Mouse (Mus musculus): ENCODE measurements around the gene Tmem184c. TPM values are rescaled to one million over a fixed set of nuclear protein-coding genes. Genes with fewer than 3 reads are reported as not detected.

The Tmem184c gene
- total and polyA plus RNA-seq, 2 experiments from 2014 or later, result 61.9 to 64.0 TPM

- 76% methylated on average over 5 of the region's 5 CpGs for WGBS
- Histone ChIP-seq H3K36me3 (ENCODE audit: insufficient read depth, low read length) (no peaks in the 10 kb centered on the region), H3K4me1 (ENCODE audit: insufficient read depth, low read length) (no peaks in the 10 kb centered on the region), H3K4me3 (ENCODE audit: low read depth, low read length) (no peak overlapping the region), H3K9me3 (ENCODE audit: low read length) (no peaks in the 10 kb centered on the region), H3K4me2 (ENCODE audit: low read depth, low read length, poor library complexity, severe bottlenecking) (no peak overlapping the region), H3K9ac (replicated peaks; ENCODE audit: low read length, poor library complexity, severe bottlenecking) (no peak overlapping the region), H3K27me3 (ENCODE audit: insufficient read depth, low read length) (no peaks in the 10 kb centered on the region), H3K27ac (ENCODE audit: low read depth, low read length) (no peak overlapping the region)
- ATAC-seq (ENCODE audit: low FRiP score) (no peak), DNase-seq (ENCODE audit: low spot score) (no peak)
- no peak for TF ChIP-seq CTCF (IDR thresholded peaks at IDR 0.05)
Observed at GRCm38 (mm10) chr8:77634035-77634434, 23.5 kb upstream of the Tmem184c start.

DNA sequence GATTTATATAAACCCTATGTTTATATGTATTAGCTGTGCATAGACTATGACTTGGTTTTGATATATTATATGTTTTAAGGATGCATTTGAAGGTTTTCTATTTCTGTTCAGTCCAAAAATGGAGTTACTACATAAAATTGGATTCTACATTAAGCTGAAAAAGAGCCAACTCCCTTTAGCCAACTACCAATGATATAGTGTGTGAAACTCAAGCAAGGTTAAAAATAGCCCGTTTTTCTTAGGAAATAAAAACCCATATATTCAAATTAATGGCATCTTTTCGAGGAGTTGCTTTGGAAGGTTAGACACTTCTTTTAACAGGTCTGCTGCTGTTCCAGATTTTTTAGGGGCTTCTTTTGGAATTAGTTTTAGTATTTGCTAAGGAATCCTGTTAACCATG lies 22.7 kb upstream of the Tmem184c start:
- H3K27me3 ChIP-seq (ENCODE audit: insufficient read depth, low read length), result no peaks in the 10 kb centered on the region
- no peaks in the 10 kb centered on the region for H3K4me1 ChIP-seq (ENCODE audit: insufficient read depth, low read length)
- no peak overlapping the region for H3K4me2 ChIP-seq (ENCODE audit: low read depth, low read length, poor library complexity, severe bottlenecking)
- H3K9ac ChIP-seq (replicated peaks; ENCODE audit: low read length, poor library complexity, severe bottlenecking), result no peak overlapping the region
- H3K9me3 ChIP-seq (ENCODE audit: low read length), result no peaks in the 10 kb centered on the region
- no peak for ATAC-seq (ENCODE audit: low FRiP score)
- 87% methylated on average over 2 of the region's 2 CpGs for WGBS
- H3K36me3 ChIP-seq (ENCODE audit: insufficient read depth, low read length), result no peaks in the 10 kb centered on the region
- TF ChIP-seq CTCF (IDR thresholded peaks at IDR 0.05), result no peak
- H3K27ac ChIP-seq (ENCODE audit: low read depth, low read length), result no peak overlapping the region
- DNase-seq (ENCODE audit: low spot score), result no peak
- H3K4me3 ChIP-seq (ENCODE audit: low read depth, low read length), result no peak overlapping the region

- Histone ChIP-seq H3K27me3 (ENCODE audit: insufficient read depth, low read length) (no peaks in the 10 kb centered on the region), H3K27ac (ENCODE audit: low read depth, low read length) (no peak overlapping the region), H3K4me1 (ENCODE audit: insufficient read depth, low read length) (no peaks in the 10 kb centered on the region), H3K36me3 (ENCODE audit: insufficient read depth, low read length) (no peaks in the 10 kb centered on the region), H3K4me3 (ENCODE audit: low read depth, low read length) (no peak overlapping the region), H3K9me3 (ENCODE audit: low read length) (no peaks in the 10 kb centered on the region), H3K4me2 (ENCODE audit: low read depth, low read length, poor library complexity, severe bottlenecking) (no peak overlapping the region), H3K9ac (replicated peaks; ENCODE audit: low read length, poor library complexity, severe bottlenecking) (no peak overlapping the region)
- no peak for TF ChIP-seq CTCF (IDR thresholded peaks at IDR 0.05)
- DNase-seq (ENCODE audit: low spot score) (no peak), ATAC-seq (ENCODE audit: low FRiP score) (no peak)
- 47% methylated on average over 3 of the region's 3 CpGs for WGBS
Observed at GRCm38 (mm10) chr8:77630691-77631090, 20.2 kb upstream of the Tmem184c start.

- DNase-seq (ENCODE audit: low spot score) (peak; percentile 87), ATAC-seq (ENCODE audit: low FRiP score) (peak; percentile 86)
- H3K4me2 ChIP-seq (ENCODE audit: low read depth, low read length, poor library complexity, severe bottlenecking), result no peak overlapping the region
- H3K4me3 ChIP-seq (ENCODE audit: low read depth, low read length), result no peak overlapping the region
- no peaks in the 10 kb centered on the region for H3K9me3 ChIP-seq (ENCODE audit: low read length)
- 18% methylated on average over 15 of the region's 15 CpGs for WGBS
- H3K36me3 ChIP-seq (ENCODE audit: insufficient read depth, low read length), result no peaks in the 10 kb centered on the region
- no peak overlapping the region for H3K27ac ChIP-seq (ENCODE audit: low read depth, low read length)
- H3K9ac ChIP-seq (replicated peaks; ENCODE audit: low read length, poor library complexity, severe bottlenecking), result no peak overlapping the region
- TF ChIP-seq CTCF (IDR thresholded peaks at IDR 0.05), result peak; percentile 99
- no peaks in the 10 kb centered on the region for H3K27me3 ChIP-seq (ENCODE audit: insufficient read depth, low read length)
- no peaks in the 10 kb centered on the region for H3K4me1 ChIP-seq (ENCODE audit: insufficient read depth, low read length)
Observed at GRCm38 (mm10) chr8:77629858-77630537, 19.5 kb upstream of the Tmem184c start.

DNA sequence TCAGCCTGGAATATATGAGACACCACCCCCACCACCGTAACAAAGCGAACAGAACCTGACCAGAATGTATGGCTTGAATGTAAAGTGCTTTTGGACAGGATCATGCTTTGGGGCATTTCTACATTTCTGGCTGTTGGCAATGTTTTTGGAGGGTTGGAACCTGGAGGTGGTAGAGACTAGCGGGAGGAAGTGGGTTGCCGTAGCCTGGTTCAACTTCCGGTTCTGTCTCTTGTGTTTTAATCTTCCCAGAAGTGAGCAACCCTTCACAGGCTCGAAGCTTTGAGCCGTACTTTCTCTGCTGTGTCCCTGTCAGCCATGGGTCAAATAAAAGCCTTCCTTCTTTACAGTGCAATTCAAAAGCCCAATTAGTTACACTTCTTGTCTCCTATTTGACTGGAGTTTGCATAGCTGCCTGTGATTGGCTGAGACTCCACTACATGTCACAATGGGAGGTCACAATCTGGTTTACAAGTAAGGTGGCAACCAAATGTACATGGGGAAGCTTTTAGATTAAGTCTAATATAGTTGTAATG lies 13.2 kb upstream of the Tmem184c start:
- Histone ChIP-seq H3K36me3 (ENCODE audit: insufficient read depth, low read length) (no peaks in the 10 kb centered on the region), H3K9ac (replicated peaks; ENCODE audit: low read length, poor library complexity, severe bottlenecking) (no peak overlapping the region), H3K4me2 (ENCODE audit: low read depth, low read length, poor library complexity, severe bottlenecking) (no peak overlapping the region), H3K9me3 (ENCODE audit: low read length) (no peaks in the 10 kb centered on the region), H3K4me1 (ENCODE audit: insufficient read depth, low read length) (no peaks in the 10 kb centered on the region), H3K4me3 (ENCODE audit: low read depth, low read length) (no peak overlapping the region), H3K27me3 (ENCODE audit: insufficient read depth, low read length) (no peaks in the 10 kb centered on the region), H3K27ac (ENCODE audit: low read depth, low read length) (no peak overlapping the region)
- no peak for ATAC-seq (ENCODE audit: low FRiP score)
- DNase-seq (ENCODE audit: low spot score), result no peak
- TF ChIP-seq CTCF (IDR thresholded peaks at IDR 0.05), result no peak
- WGBS, result 56% methylated on average over 7 of the region's 7 CpGs

DNA sequence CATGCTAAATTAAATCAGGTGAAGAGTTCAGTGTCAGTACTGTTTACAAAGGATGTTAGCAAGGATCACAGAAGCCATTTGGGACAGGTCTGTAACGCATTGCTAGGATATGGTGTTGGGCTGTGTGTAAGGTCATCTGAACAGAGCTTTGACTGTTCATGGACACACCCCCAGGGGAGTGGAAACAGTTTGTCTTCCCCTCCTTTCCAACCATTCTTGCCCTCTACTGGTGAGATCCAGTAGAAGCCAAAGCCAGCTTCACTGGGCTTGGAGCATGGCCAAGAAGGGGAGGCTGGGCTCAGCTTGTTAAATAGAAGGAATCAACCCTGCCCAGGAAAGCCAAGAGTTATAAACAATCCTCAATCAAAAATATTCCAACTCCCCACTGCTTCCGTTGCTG lies 7.4 kb upstream of the Tmem184c start:
- TF ChIP-seq CTCF (IDR thresholded peaks at IDR 0.05), result peak; percentile 61

More for the DNA sequence above, 7.4 kb upstream of the Tmem184c start:
- H3K36me3 ChIP-seq (ENCODE audit: insufficient read depth, low read length), result no peaks in the 10 kb centered on the region
- ATAC-seq (ENCODE audit: low FRiP score) (0 out of 2 replicates have a peak, but pooled peaks have one; percentile 31), DNase-seq (ENCODE audit: low spot score) (peak; percentile 62)
- no peak overlapping the region for H3K4me2 ChIP-seq (ENCODE audit: low read depth, low read length, poor library complexity, severe bottlenecking)
- no peaks in the 10 kb centered on the region for H3K9me3 ChIP-seq (ENCODE audit: low read length)
- H3K9ac ChIP-seq (replicated peaks; ENCODE audit: low read length, poor library complexity, severe bottlenecking), result no peak overlapping the region
- no peak overlapping the region for H3K4me3 ChIP-seq (ENCODE audit: low read depth, low read length)
- WGBS, result 70% methylated on average over 2 of the region's 2 CpGs
- H3K27me3 ChIP-seq (ENCODE audit: insufficient read depth, low read length), result no peaks in the 10 kb centered on the region
- no peak overlapping the region for H3K27ac ChIP-seq (ENCODE audit: low read depth, low read length)
- H3K4me1 ChIP-seq (ENCODE audit: insufficient read depth, low read length), result no peaks in the 10 kb centered on the region

Data from midbrain, postnatal 0 days (tissue).